Mouse (Mus musculus) cerebellum, adult 11-12 months (tissue): ENCODE measurements at regions not wholly inside any gene's neighbourhood (a gene's known extent, or its start where the extent isn't known, plus 50 kb on each side); places are given as distances from the start of the nearest gene placed in this dataset.
A peak's percentile ranks its signal among the peaks of the same experiment; 100 is the strongest.

Source experiments
- DNase-seq: peaks from one replicate; pipeline ENCODE4 v3.0.0; 2022

- no peak for DNase-seq
These were observed 187.1 kb upstream of the Ppp2r3a start for GRCm38 (mm10) chr9:101438564-101439180.

- no peak for DNase-seq
These were observed 173.5 kb upstream of the Ppp2r3a start for GRCm38 (mm10) chr9:101424974-101425670.

GRCm38 (mm10) chr9:101423041-101423440, 171.4 kb upstream of the Ppp2r3a start:
- DNase-seq, result no peak

GRCm38 (mm10) chr9:101422006-101422405, 170.4 kb upstream of the Ppp2r3a start:
- no peak for DNase-seq

GRCm38 (mm10) chr9:101421136-101421535, 169.5 kb upstream of the Ppp2r3a start:
- no peak for DNase-seq

GRCm38 (mm10) chr9:101420181-101420580, 168.6 kb upstream of the Ppp2r3a start:
- DNase-seq, result no peak

- DNase-seq, result no peak
These were observed 166.1 kb upstream of the Ppp2r3a start for GRCm38 (mm10) chr9:101417660-101418059.

- DNase-seq, result no peak
These were observed 164.7 kb upstream of the Ppp2r3a start for GRCm38 (mm10) chr9:101416321-101416720.

- DNase-seq, result no peak
These were observed 161.6 kb upstream of the Ppp2r3a start for GRCm38 (mm10) chr9:101413071-101413633.

GRCm38 (mm10) chr9:101411951-101412350, 160.4 kb upstream of the Ppp2r3a start:
- DNase-seq, result no peak

- no peak for DNase-seq
These were observed 159.9 kb upstream of the Ppp2r3a start for GRCm38 (mm10) chr9:101411532-101411880.

- no peak for DNase-seq
These were observed 159.4 kb upstream of the Ppp2r3a start for GRCm38 (mm10) chr9:101410783-101411531.

- no peak for DNase-seq
These were observed 158.8 kb upstream of the Ppp2r3a start for GRCm38 (mm10) chr9:101410348-101410747.

GRCm38 (mm10) chr9:101408116-101408515, 156.5 kb upstream of the Ppp2r3a start:
- no peak for DNase-seq

GRCm38 (mm10) chr9:101407141-101407540, 155.5 kb upstream of the Ppp2r3a start:
- DNase-seq, result no peak

- DNase-seq, result peak; percentile 26
These were observed 153.0 kb upstream of the Ppp2r3a start for GRCm38 (mm10) chr9:101404441-101405081.

GRCm38 (mm10) chr9:101404034-101404433, 152.4 kb upstream of the Ppp2r3a start:
- no peak for DNase-seq

- DNase-seq, result no peak
These were observed 151.1 kb upstream of the Ppp2r3a start for GRCm38 (mm10) chr9:101402544-101403194.

- DNase-seq, result no peak
These were observed 149.8 kb upstream of the Ppp2r3a start for GRCm38 (mm10) chr9:101401416-101401815.

- DNase-seq, result no peak
These were observed 147.3 kb upstream of the Ppp2r3a start for GRCm38 (mm10) chr9:101398858-101399257.

GRCm38 (mm10) chr9:101369380-101369779, 117.8 kb upstream of the Ppp2r3a start:
- DNase-seq, result no peak

GRCm38 (mm10) chr9:101356607-101357006, 105.0 kb upstream of the Ppp2r3a start:
- no peak for DNase-seq

GRCm38 (mm10) chr9:101348771-101349170, 97.2 kb upstream of the Ppp2r3a start:
- no peak for DNase-seq
